Mouse (Mus musculus): ENCODE measurements around the gene Serpinb9g.
"Not testable (repeated sequence)": the region's sequence is repeated elsewhere in the genome, so short reads cannot be mapped to it uniquely, and the experiment has no call there.

Serpinb9g gene

GRCm38 (mm10) chr13:33484490-33484889, at the start of gene Serpinb9g:
TSS of gene Serpinb9g (plus strand) at chr13:33484790.
- not testable (repeated sequence) for DNase-seq (ENCODE audit: low spot score)

DNA sequence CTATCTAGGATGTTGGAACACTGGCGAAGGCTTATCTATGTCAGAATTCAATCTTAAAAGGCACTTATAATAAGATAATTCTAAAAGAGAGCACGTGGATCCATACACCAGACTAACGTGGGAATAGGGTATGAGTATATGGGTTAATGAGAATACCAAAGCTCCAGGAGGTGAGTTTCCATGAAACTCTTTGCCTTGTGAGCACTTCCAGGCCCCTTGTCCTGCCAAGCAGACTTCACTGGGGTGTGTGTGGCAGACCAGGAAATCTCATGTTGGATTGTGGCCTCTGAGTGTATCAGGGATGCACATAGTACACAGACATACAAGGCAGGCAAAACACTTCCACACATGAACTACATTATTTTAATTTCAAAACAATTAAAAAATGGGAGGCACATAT, 718 bp upstream of the Serpinb9g start:
- not testable (repeated sequence) for DNase-seq (ENCODE audit: low spot score)

DNA sequence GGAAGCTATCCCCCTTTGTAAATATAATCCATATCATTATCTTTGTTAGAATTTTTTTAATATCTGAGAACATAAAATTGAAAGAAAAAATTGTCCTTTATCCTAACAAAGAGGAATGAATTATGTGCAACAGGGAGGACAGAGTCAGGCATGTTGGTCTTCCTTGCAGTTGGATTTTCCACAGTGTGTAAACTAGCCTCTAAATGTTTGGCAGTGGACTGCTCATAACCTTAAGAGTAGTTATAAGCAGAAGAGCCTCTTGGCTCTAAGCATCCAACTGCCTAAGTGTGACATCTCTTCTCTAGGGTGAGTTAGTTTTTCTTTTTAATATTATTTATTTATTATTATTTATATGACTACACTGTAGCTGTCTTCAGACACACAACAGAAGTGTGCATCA, 40.0 kb downstream of the Serpinb9g start:
- no peak for DNase-seq (ENCODE audit: low spot score)

- no peak for DNase-seq (ENCODE audit: low spot score)
Observed at GRCm38 (mm10) chr13:33532814-33533213, 48.2 kb downstream of the Serpinb9g start.

Measured in lung, postnatal 25 days (tissue).